Mouse (Mus musculus): ENCODE measurements at regions not wholly inside any gene's neighbourhood (a gene's known extent, or its start where the extent isn't known, plus 50 kb on each side); places are given as distances from the start of the nearest gene placed in this dataset.
A peak's percentile ranks its signal among the peaks of the same experiment; 100 is the strongest.

- Histone ChIP-seq H3K4me3 (ENCODE audit: low read depth, low read length) (no peak overlapping the region), H3K27me3 (replicated peaks; ENCODE audit: control insufficient read depth, insufficient read depth, low read length) (no peaks in the 10 kb centered on the region), H3K4me1 (replicated peaks; ENCODE audit: control insufficient read depth, insufficient read depth, low read length) (no peaks in the 10 kb centered on the region), H3K9me3 (ENCODE audit: control insufficient read depth) (no peaks in the 10 kb centered on the region), H3K27ac (ENCODE audit: low read depth, low read length) (no peak overlapping the region), H3K9ac (ENCODE audit: low read depth, low read length) (no peak overlapping the region), H3K4me2 (replicated peaks; ENCODE audit: low read depth) (no peak overlapping the region), H3K36me3 (ENCODE audit: control insufficient read depth, insufficient read depth) (no peaks in the 10 kb centered on the region)
- 48% methylated on average over 3 of the region's 3 CpGs for WGBS
- no peak for ATAC-seq
- no peak for TF ChIP-seq CTCF (IDR thresholded peaks at IDR 0.05; ENCODE audit: low read depth)
These were observed 169.8 kb upstream of the Ralgapa2 start for GRCm38 (mm10) chr2:146681979-146682378.

- WGBS: 73% methylated on average over 5 of the region's 5 CpGs
- no peak for TF ChIP-seq CTCF (IDR thresholded peaks at IDR 0.05; ENCODE audit: low read depth)
- Histone ChIP-seq H3K27me3 (replicated peaks; ENCODE audit: control insufficient read depth, insufficient read depth, low read length) (no peaks in the 10 kb centered on the region), H3K27ac (ENCODE audit: low read depth, low read length) (no peak overlapping the region), H3K4me2 (replicated peaks; ENCODE audit: low read depth) (no peak overlapping the region), H3K36me3 (ENCODE audit: control insufficient read depth, insufficient read depth) (no peaks in the 10 kb centered on the region), H3K9me3 (ENCODE audit: control insufficient read depth) (no peaks in the 10 kb centered on the region), H3K9ac (ENCODE audit: low read depth, low read length) (no peak overlapping the region), H3K4me1 (replicated peaks; ENCODE audit: control insufficient read depth, insufficient read depth, low read length) (no peaks in the 10 kb centered on the region), H3K4me3 (ENCODE audit: low read depth, low read length) (no peak overlapping the region)
- ATAC-seq: peak; percentile 45; the same call in 1 of the 2 replicates
These were observed 169.7 kb upstream of the Kiz start for GRCm38 (mm10) chr2:146685854-146686507.

- no peak overlapping the region for H3K9ac ChIP-seq (ENCODE audit: low read depth, low read length)
- 63% methylated on average over 7 of the region's 7 CpGs for whole genome bisulfite sequencing
- no peaks in the 10 kb centered on the region for H3K27me3 ChIP-seq (replicated peaks; ENCODE audit: control insufficient read depth, insufficient read depth, low read length)
- no peak for ATAC-seq
- H3K4me2 ChIP-seq (replicated peaks; ENCODE audit: low read depth): no peak overlapping the region
- TF ChIP-seq CTCF (IDR thresholded peaks at IDR 0.05; ENCODE audit: low read depth): no peak
- H3K36me3 ChIP-seq (ENCODE audit: control insufficient read depth, insufficient read depth): no peaks in the 10 kb centered on the region
- no peaks in the 10 kb centered on the region for H3K9me3 ChIP-seq (ENCODE audit: control insufficient read depth)
- no peak overlapping the region for H3K4me3 ChIP-seq (ENCODE audit: low read depth, low read length)
- no peak overlapping the region for H3K27ac ChIP-seq (ENCODE audit: low read depth, low read length)
- no peaks in the 10 kb centered on the region for H3K4me1 ChIP-seq (replicated peaks; ENCODE audit: control insufficient read depth, insufficient read depth, low read length)
These were observed 167.1 kb upstream of the Kiz start for GRCm38 (mm10) chr2:146688544-146688943.

GRCm38 (mm10) chr2:146693484-146693883, 162.2 kb upstream of the Kiz start:
- no peak overlapping the region for H3K27ac ChIP-seq (ENCODE audit: low read depth, low read length)
- no peaks in the 10 kb centered on the region for H3K4me1 ChIP-seq (replicated peaks; ENCODE audit: control insufficient read depth, insufficient read depth, low read length)
- no peaks in the 10 kb centered on the region for H3K36me3 ChIP-seq (ENCODE audit: control insufficient read depth, insufficient read depth)
- H3K4me3 ChIP-seq (ENCODE audit: low read depth, low read length): no peak overlapping the region
- ATAC-seq: no peak
- H3K9ac ChIP-seq (ENCODE audit: low read depth, low read length): no peak overlapping the region
- no peaks in the 10 kb centered on the region for H3K9me3 ChIP-seq (ENCODE audit: control insufficient read depth)
- 48% methylated on average over 2 of the region's 2 CpGs for WGBS
- H3K27me3 ChIP-seq (replicated peaks; ENCODE audit: control insufficient read depth, insufficient read depth, low read length): no peaks in the 10 kb centered on the region
- no peak overlapping the region for H3K4me2 ChIP-seq (replicated peaks; ENCODE audit: low read depth)
- TF ChIP-seq CTCF (IDR thresholded peaks at IDR 0.05; ENCODE audit: low read depth): no peak

- WGBS: 57% methylated on average over 5 of the region's 5 CpGs
- ATAC-seq: no peak
- no peak for TF ChIP-seq CTCF (IDR thresholded peaks at IDR 0.05; ENCODE audit: low read depth)
- Histone ChIP-seq H3K4me1 (replicated peaks; ENCODE audit: control insufficient read depth, insufficient read depth, low read length) (no peaks in the 10 kb centered on the region), H3K27me3 (replicated peaks; ENCODE audit: control insufficient read depth, insufficient read depth, low read length) (no peaks in the 10 kb centered on the region), H3K9ac (ENCODE audit: low read depth, low read length) (no peak overlapping the region), H3K36me3 (ENCODE audit: control insufficient read depth, insufficient read depth) (no peaks in the 10 kb centered on the region), H3K27ac (ENCODE audit: low read depth, low read length) (no peak overlapping the region), H3K4me3 (ENCODE audit: low read depth, low read length) (no peak overlapping the region), H3K4me2 (replicated peaks; ENCODE audit: low read depth) (no peak overlapping the region), H3K9me3 (ENCODE audit: control insufficient read depth) (no peaks in the 10 kb centered on the region)
These were observed 161.6 kb upstream of the Kiz start for GRCm38 (mm10) chr2:146694041-146694440.

- ATAC-seq: no peak
- Histone ChIP-seq H3K27ac (ENCODE audit: low read depth, low read length) (no peak overlapping the region), H3K4me1 (replicated peaks; ENCODE audit: control insufficient read depth, insufficient read depth, low read length) (no peaks in the 10 kb centered on the region), H3K9me3 (ENCODE audit: control insufficient read depth) (no peaks in the 10 kb centered on the region), H3K4me3 (ENCODE audit: low read depth, low read length) (no peak overlapping the region), H3K36me3 (ENCODE audit: control insufficient read depth, insufficient read depth) (no peaks in the 10 kb centered on the region), H3K4me2 (replicated peaks; ENCODE audit: low read depth) (no peak overlapping the region), H3K9ac (ENCODE audit: low read depth, low read length) (no peak overlapping the region), H3K27me3 (replicated peaks; ENCODE audit: control insufficient read depth, insufficient read depth, low read length) (no peaks in the 10 kb centered on the region)
- WGBS: 56% methylated on average over 2 of the region's 2 CpGs
- no peak for TF ChIP-seq CTCF (IDR thresholded peaks at IDR 0.05; ENCODE audit: low read depth)
These were observed 159.4 kb upstream of the Kiz start for GRCm38 (mm10) chr2:146696277-146696676.

GRCm38 (mm10) chr2:146696727-146697126, 158.9 kb upstream of the Kiz start:
- WGBS: 43% methylated on average over 4 of the region's 4 CpGs
- H3K36me3 ChIP-seq (ENCODE audit: control insufficient read depth, insufficient read depth): no peaks in the 10 kb centered on the region
- no peak for TF ChIP-seq CTCF (IDR thresholded peaks at IDR 0.05; ENCODE audit: low read depth)
- no peak overlapping the region for H3K4me2 ChIP-seq (replicated peaks; ENCODE audit: low read depth)
- H3K27me3 ChIP-seq (replicated peaks; ENCODE audit: control insufficient read depth, insufficient read depth, low read length): no peaks in the 10 kb centered on the region
- no peak overlapping the region for H3K9ac ChIP-seq (ENCODE audit: low read depth, low read length)
- ATAC-seq: no peak
- H3K27ac ChIP-seq (ENCODE audit: low read depth, low read length): no peak overlapping the region
- H3K9me3 ChIP-seq (ENCODE audit: control insufficient read depth): no peaks in the 10 kb centered on the region
- no peak overlapping the region for H3K4me3 ChIP-seq (ENCODE audit: low read depth, low read length)
- no peaks in the 10 kb centered on the region for H3K4me1 ChIP-seq (replicated peaks; ENCODE audit: control insufficient read depth, insufficient read depth, low read length)

Data from intestine, postnatal 0 days (tissue).